Mouse (Mus musculus): ENCODE data around the gene Fxyd5. TPM values are rescaled to one million over a fixed set of nuclear protein-coding genes. Genes with fewer than 3 reads are reported as not detected.
A peak's percentile ranks its signal among the peaks of the same experiment; 100 is the strongest.

Fxyd5 gene
- 9.1 and 9.5 TPM in 2 replicates for polyA plus RNA-seq (2016; fragmentation: Nextera tagmentation; extraction: Ambion mirVana)

- H3K27me3 ChIP-seq (replicated peaks; ENCODE audit: low read depth, poor library complexity, severe bottlenecking) = peaks cover 75% of the 10 kb centered on the region
- 38% methylated on average over 10 of the region's 10 CpGs for WGBS
- H3K9me3 ChIP-seq = no peaks in the 10 kb centered on the region
- 0 out of 2 replicates have a peak within 1 kb of the TSS, but pooled peaks have one; percentile 30 for H3K27ac ChIP-seq (replicated peaks)
- H3K4me1 ChIP-seq = peaks cover 12% of the 10 kb centered on the region
- no peaks in the 10 kb centered on the region for H3K36me3 ChIP-seq (replicated peaks)
- DNase-seq (ENCODE audit: low spot score) = no peak
- peak within 1 kb of the TSS; percentile 47 for H3K4me3 ChIP-seq
Measured at GRCm38 (mm10) chr7:31042431-31042910, at the start of gene Fxyd5. Fxyd5 (minus strand) TSS chr7:31042481.

DNA sequence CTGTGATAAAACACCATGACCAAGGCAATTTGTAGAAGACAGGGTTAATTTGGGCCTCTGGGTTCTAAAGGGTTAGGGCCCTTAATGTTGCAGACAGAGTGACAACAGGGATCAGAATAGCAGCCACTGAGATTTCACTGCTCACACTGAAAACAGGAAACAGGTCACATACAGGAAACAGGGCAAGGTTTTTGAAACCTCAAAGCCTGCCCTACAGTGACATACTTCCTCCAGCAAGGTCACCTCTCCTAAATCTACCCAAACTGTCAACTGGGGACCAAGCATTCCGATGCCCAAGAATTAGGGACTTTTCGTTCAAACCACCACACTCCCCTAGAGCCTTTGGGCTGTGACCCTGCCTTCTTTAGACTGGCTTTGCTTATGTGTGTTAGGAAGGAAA, 47.4 kb upstream of the Fxyd5 start:
- Histone ChIP-seq H3K4me3 (no peak overlapping the region), H3K36me3 (replicated peaks) (no peaks in the 10 kb centered on the region), H3K27ac (replicated peaks) (no peak overlapping the region), H3K4me1 (peaks cover 15% of the 10 kb centered on the region), H3K27me3 (replicated peaks; ENCODE audit: low read depth, poor library complexity, severe bottlenecking) (no peaks in the 10 kb centered on the region), H3K9me3 (no peaks in the 10 kb centered on the region)
- 90% methylated on average over 2 of the region's 2 CpGs for WGBS
- no peak for DNase-seq (ENCODE audit: low spot score)

DNA sequence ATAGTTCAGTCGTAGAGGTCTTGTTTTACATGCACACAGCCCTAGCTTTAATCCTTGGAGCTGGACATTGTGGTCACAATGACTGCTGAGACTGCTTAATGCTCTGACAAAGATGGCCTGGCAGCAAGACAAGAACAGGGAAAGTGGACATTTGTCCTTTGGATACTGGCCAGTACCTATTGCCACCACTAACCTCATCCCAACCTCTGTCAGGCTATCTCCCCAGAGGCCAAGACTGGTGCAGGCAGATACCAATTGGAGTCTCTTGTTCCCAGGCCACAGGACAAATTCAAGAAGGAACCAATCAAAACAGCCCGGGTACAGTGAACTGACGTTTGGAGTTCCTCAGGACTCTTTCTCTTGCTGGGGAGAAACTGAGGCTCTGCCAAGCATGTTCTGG, 45.9 kb upstream of the Fxyd5 start:
- Histone ChIP-seq H3K4me1 (peaks cover 29% of the 10 kb centered on the region), H3K27ac (replicated peaks) (no peak overlapping the region), H3K9me3 (no peaks in the 10 kb centered on the region), H3K4me3 (no peak overlapping the region), H3K27me3 (replicated peaks; ENCODE audit: low read depth, poor library complexity, severe bottlenecking) (no peaks in the 10 kb centered on the region), H3K36me3 (replicated peaks) (no peaks in the 10 kb centered on the region)
- DNase-seq (ENCODE audit: low spot score) = no peak
- WGBS = 76% methylated on average over 3 of the region's 3 CpGs

GRCm38 (mm10) chr7:31087262-31087661, 45.0 kb upstream of the Fxyd5 start:
- Histone ChIP-seq H3K9me3 (no peaks in the 10 kb centered on the region), H3K27me3 (replicated peaks; ENCODE audit: low read depth, poor library complexity, severe bottlenecking) (no peaks in the 10 kb centered on the region), H3K36me3 (replicated peaks) (no peaks in the 10 kb centered on the region), H3K4me3 (no peak overlapping the region), H3K27ac (replicated peaks) (peak overlapping the region; percentile 48), H3K4me1 (peaks cover 37% of the 10 kb centered on the region)
- WGBS = 67% methylated on average over 2 of the region's 2 CpGs
- DNase-seq (ENCODE audit: low spot score) = no peak

DNA sequence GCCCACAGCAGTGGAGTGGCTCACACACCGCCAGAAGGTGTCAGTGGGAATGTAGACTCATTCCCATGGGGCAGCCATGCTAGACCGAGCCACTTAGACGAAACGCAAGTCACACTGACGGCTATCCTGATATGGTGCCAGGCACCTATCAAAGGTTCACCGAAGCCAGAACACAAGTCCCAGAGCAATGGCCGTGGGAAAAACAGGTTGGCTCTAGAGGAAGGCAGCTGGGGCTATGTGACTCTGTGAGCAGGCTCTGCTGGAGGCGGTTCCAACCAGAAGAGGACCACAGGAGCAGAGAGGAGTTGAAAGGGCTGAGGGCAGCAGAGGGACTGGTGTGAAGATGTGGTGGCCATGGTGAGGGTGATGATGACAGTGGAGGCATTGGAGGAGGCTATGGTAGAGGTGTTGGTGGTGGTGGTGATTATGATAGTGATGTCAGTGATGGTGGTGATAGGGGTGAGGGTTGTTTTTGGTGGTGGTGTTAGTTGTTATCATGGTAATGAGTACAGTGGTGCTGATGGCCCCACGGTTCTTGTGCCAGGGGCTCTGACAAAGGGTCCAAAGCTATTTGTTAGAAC, 44.0 kb upstream of the Fxyd5 start:
- Histone ChIP-seq H3K27ac (replicated peaks) (peak overlapping the region; percentile 36), H3K4me1 (peaks cover 40% of the 10 kb centered on the region), H3K9me3 (no peaks in the 10 kb centered on the region), H3K36me3 (replicated peaks) (no peaks in the 10 kb centered on the region), H3K27me3 (replicated peaks; ENCODE audit: low read depth, poor library complexity, severe bottlenecking) (no peaks in the 10 kb centered on the region), H3K4me3 (no peak overlapping the region)
- WGBS = 92% methylated on average over 9 of the region's 9 CpGs
- no peak for DNase-seq (ENCODE audit: low spot score)

DNA sequence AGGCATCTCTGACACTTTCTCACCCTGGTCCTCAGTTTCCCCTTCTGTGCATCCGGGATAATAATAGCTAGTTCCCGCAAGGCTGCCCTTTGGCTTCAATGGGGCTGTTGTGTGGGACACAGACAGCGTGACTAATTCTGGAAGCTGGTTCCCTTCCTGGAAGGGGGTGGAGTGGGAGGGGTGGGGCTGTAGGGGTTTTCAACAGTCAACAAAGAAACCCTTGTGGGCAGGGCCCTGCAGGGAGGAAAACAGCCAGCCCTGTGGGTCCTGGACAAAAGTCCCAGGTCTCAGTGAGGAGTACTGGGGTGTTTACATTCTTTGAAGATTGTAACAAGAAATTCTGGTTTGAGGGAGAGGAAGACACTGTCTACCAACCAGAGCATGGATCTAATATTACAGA, 42.9 kb upstream of the Fxyd5 start:
- H3K4me1 ChIP-seq = peaks cover 40% of the 10 kb centered on the region
- DNase-seq (ENCODE audit: low spot score) = peak; percentile 40
- H3K36me3 ChIP-seq (replicated peaks) = no peaks in the 10 kb centered on the region
- no peaks in the 10 kb centered on the region for H3K27me3 ChIP-seq (replicated peaks; ENCODE audit: low read depth, poor library complexity, severe bottlenecking)
- peak overlapping the region; percentile 36 for H3K27ac ChIP-seq (replicated peaks)
- 36% methylated on average over 3 of the region's 3 CpGs for WGBS
- H3K9me3 ChIP-seq = no peaks in the 10 kb centered on the region
- H3K4me3 ChIP-seq = no peak overlapping the region

DNA sequence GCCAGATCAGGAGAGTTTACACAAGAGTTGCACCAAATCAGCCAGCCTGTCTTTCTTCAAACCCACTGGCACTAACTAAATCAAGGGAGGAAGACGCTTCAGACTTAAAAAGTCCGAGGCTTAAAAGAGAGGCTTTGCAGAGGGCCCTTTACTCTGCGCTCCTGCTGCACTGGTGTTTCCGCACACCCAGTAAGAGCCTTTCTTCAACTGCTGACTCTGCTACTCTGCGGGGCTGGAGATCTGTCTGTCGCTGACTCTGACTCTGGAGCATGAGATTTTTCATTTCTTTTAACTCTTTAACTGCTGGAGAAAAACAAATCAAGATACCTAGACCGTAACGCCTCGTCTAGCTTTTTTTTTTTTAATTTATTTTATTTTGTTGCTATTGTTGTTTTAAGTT, 41.9 kb upstream of the Fxyd5 start:
- 55% methylated on average over 9 of the region's 9 CpGs for WGBS
- no peak for DNase-seq (ENCODE audit: low spot score)
- Histone ChIP-seq H3K4me3 (no peak overlapping the region), H3K27me3 (replicated peaks; ENCODE audit: low read depth, poor library complexity, severe bottlenecking) (no peaks in the 10 kb centered on the region), H3K36me3 (replicated peaks) (no peaks in the 10 kb centered on the region), H3K4me1 (peaks cover 40% of the 10 kb centered on the region), H3K27ac (replicated peaks) (peak overlapping the region; percentile 73), H3K9me3 (no peaks in the 10 kb centered on the region)

- Histone ChIP-seq H3K4me1 (peaks cover 45% of the 10 kb centered on the region), H3K4me3 (no peak overlapping the region), H3K9me3 (no peaks in the 10 kb centered on the region), H3K27me3 (replicated peaks; ENCODE audit: low read depth, poor library complexity, severe bottlenecking) (no peaks in the 10 kb centered on the region), H3K36me3 (replicated peaks) (no peaks in the 10 kb centered on the region), H3K27ac (replicated peaks) (peak overlapping the region; percentile 73)
- 45% methylated on average over 14 of the region's 14 CpGs for WGBS
- DNase-seq (ENCODE audit: low spot score) = peak; percentile 33
Measured at GRCm38 (mm10) chr7:31082831-31083588, 40.7 kb upstream of the Fxyd5 start.

- no peak for DNase-seq (ENCODE audit: low spot score)
- no peaks in the 10 kb centered on the region for H3K9me3 ChIP-seq
- no peak overlapping the region for H3K4me3 ChIP-seq
- H3K36me3 ChIP-seq (replicated peaks) = no peaks in the 10 kb centered on the region
- no peaks in the 10 kb centered on the region for H3K27me3 ChIP-seq (replicated peaks; ENCODE audit: low read depth, poor library complexity, severe bottlenecking)
- H3K27ac ChIP-seq (replicated peaks) = 0 out of 2 replicates have a peak overlapping the region, but pooled peaks have one; percentile 30
- H3K4me1 ChIP-seq = peaks cover 53% of the 10 kb centered on the region
Measured at GRCm38 (mm10) chr7:31082106-31082505, 39.8 kb upstream of the Fxyd5 start.

- Histone ChIP-seq H3K4me1 (peaks cover 57% of the 10 kb centered on the region), H3K9me3 (no peaks in the 10 kb centered on the region), H3K4me3 (no peak overlapping the region), H3K27ac (replicated peaks) (no peak overlapping the region), H3K27me3 (replicated peaks; ENCODE audit: low read depth, poor library complexity, severe bottlenecking) (no peaks in the 10 kb centered on the region), H3K36me3 (replicated peaks) (no peaks in the 10 kb centered on the region)
- DNase-seq (ENCODE audit: low spot score) = no peak
- WGBS = 26% methylated on average over 1 of the region's 1 CpGs
Measured at GRCm38 (mm10) chr7:31081106-31081505, 38.8 kb upstream of the Fxyd5 start.

- 30% methylated on average over 3 of the region's 3 CpGs for WGBS
- no peaks in the 10 kb centered on the region for H3K9me3 ChIP-seq
Measured at GRCm38 (mm10) chr7:31080611-31081010, 38.3 kb upstream of the Fxyd5 start.

DNA sequence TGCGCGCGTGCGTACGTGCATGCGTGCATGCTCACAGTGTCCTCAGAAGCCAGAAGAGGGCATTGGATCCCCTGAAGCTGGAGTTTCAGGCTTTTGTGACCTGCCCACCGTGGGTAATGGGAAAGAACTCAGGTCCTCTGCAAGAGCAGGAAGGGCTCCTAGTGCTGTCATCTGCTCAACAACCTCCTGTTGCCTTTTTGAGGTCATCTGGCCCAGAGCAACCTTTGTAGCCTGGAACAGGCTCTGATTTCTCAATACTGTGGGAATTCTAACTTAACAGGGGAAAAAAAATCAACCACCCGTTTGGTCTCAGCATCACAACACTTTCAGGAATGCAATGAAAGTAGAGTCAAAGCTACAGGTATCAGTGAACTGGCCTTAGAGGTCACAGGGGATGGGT, 37.4 kb upstream of the Fxyd5 start:
- H3K27ac ChIP-seq (replicated peaks) = no peak overlapping the region
- H3K36me3 ChIP-seq (replicated peaks) = no peaks in the 10 kb centered on the region
- no peak overlapping the region for H3K4me3 ChIP-seq
- no peak for DNase-seq (ENCODE audit: low spot score)
- no peaks in the 10 kb centered on the region for H3K9me3 ChIP-seq
- 91% methylated on average over 8 of the region's 8 CpGs for WGBS
- H3K27me3 ChIP-seq (replicated peaks; ENCODE audit: low read depth, poor library complexity, severe bottlenecking) = no peaks in the 10 kb centered on the region
- peaks cover 46% of the 10 kb centered on the region for H3K4me1 ChIP-seq

More at GRCm38 (mm10) chr7:31080611-31081010, 38.3 kb upstream of the Fxyd5 start:
- Histone ChIP-seq H3K27me3 (replicated peaks; ENCODE audit: low read depth, poor library complexity, severe bottlenecking) (no peaks in the 10 kb centered on the region), H3K4me1 (peaks cover 54% of the 10 kb centered on the region), H3K4me3 (no peak overlapping the region), H3K36me3 (replicated peaks) (no peaks in the 10 kb centered on the region), H3K27ac (replicated peaks) (no peak overlapping the region)
- no peak for DNase-seq (ENCODE audit: low spot score)

DNA sequence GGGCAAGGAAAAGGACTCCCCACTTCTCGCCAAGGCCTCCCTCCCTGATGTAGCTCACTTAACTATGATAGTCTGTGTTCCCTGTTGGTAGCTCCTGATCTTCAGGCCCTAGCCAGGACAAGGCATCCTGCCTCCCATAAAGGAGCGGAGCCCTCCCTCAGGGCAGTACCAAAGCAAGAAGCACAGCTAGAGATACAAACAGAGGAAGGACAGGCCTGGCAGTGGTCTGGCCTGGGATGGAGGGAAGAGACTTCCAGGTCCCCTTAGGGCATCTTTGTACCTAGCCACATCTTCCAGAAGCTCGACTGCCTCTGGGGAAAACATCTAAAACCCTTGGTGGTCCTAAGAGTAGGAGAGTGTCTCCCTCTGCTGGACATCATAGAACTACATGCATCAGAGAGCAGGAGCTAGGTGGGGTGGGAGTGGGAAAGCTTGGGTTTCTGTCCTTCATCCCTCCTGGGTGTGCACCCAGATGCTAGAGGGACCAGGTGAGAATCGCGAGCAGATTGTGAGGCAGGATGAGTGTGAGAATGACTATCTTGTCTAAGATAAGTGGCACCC, 35.7 kb upstream of the Fxyd5 start:
- peak; percentile 50 for DNase-seq (ENCODE audit: low spot score)
- WGBS = 34% methylated on average over 5 of the region's 5 CpGs
- peak overlapping the region; percentile 69 for H3K27ac ChIP-seq (replicated peaks)

More for the DNA sequence above, 35.7 kb upstream of the Fxyd5 start:
- Histone ChIP-seq H3K4me3 (no peak overlapping the region), H3K9me3 (no peaks in the 10 kb centered on the region), H3K4me1 (peaks cover 30% of the 10 kb centered on the region), H3K27me3 (replicated peaks; ENCODE audit: low read depth, poor library complexity, severe bottlenecking) (no peaks in the 10 kb centered on the region), H3K36me3 (replicated peaks) (no peaks in the 10 kb centered on the region)

Data from embryonic facial prominence, embryonic 10.5 days (tissue).